Comparison of ENCODE assay signal across 23 mouse cellular contexts in the genomic region with DNA sequence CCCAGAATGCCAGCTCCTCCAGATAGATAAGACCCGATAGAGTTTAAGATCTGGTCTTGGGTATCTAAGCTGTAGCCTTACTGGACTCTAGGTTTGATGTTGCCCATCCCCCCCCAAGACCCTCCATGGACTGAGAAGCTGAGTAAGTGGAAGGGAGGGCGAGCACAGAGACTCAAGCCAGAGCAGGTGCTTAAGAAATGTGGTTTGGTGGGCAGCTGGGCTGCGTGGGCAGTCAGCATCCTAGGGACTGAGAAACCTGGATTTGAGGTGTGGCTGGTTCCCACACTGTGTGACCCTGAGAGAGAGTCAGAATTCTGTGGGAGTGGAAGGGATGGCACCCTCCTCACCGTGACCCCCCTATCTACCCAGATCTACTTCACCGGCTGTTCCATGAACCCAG. TPM values are rescaled to one million over a fixed set of nuclear protein-coding genes. Genes with fewer than 3 reads are reported as not detected.
"Had no signal": no experiment of that assay in that cellular context is flagged by ENCODE, and none has a peak within 500 bp of the region (broad histone marks: within the 10 kb centered on the region; RNA-seq: fewer than 3 reads in every experiment).

No protein-coding gene starts in this region.

- H3K4me1 ChIP-seq: liver, embryonic 12.5 days had no signal

- DNase-seq: lung, embryonic 14.5 days; midbrain, embryonic 14.5 days; retina, postnatal 1 day; right cerebral cortex, adult 18-20 months; right cerebral cortex, postnatal 25 days; right cerebral cortex, postnatal 4 days; spleen, adult 18-20 months; thymus, adult 18-20 months; thymus, postnatal 25 days; thymus, postnatal 4 days had no signal

- H3K4me3 ChIP-seq: liver, embryonic 12.5 days; midbrain, embryonic 10.5 days; midbrain, embryonic 12.5 days; neural tube, embryonic 12.5 days had no signal

- H3K36me3 ChIP-seq: liver, embryonic 12.5 days; midbrain, embryonic 10.5 days; midbrain, embryonic 12.5 days; neural tube, embryonic 12.5 days had no signal

RNA-seq across cellular contexts. Expression of a gene that starts 2.3 kb away (rescaled TPM):
- polyA plus RNA-seq: midbrain, embryonic 10.5 days; stomach, embryonic 16.5 days had no signal

RNA-seq across cellular contexts. Expression of a gene that starts 8.3 kb away (rescaled TPM):
- polyA plus RNA-seq: liver, embryonic 12.5 days; liver, embryonic 14.5 days; liver, embryonic 16.5 days; lung, embryonic 14.5 days; lung, embryonic 16.5 days; midbrain, embryonic 10.5 days; small intestine, adult 2 months; stomach, embryonic 14.5 days; stomach, embryonic 16.5 days had no signal

RNA-seq across cellular contexts. Expression of a gene that starts 14.0 kb away (rescaled TPM):
- polyA plus RNA-seq: liver, embryonic 12.5 days; liver, embryonic 14.5 days; liver, embryonic 16.5 days; lung, embryonic 14.5 days; lung, embryonic 16.5 days; midbrain, embryonic 10.5 days; midbrain, embryonic 12.5 days; midbrain, embryonic 14.5 days; midbrain, embryonic 16.5 days; neural tube, embryonic 12.5 days; neural tube, embryonic 14.5 days; small intestine, adult 2 months; stomach, embryonic 14.5 days; stomach, embryonic 16.5 days; urinary bladder, adult 2 months had no signal
